Mouse (Mus musculus) right cerebral cortex, postnatal 4 days (tissue): ENCODE results near the gene Akr1a1.

Experiments
- DNase-seq: peaks from one replicate; pipeline ENCODE4 v3.0.0-alpha.2; 2022

Gene Akr1a1

DNA sequence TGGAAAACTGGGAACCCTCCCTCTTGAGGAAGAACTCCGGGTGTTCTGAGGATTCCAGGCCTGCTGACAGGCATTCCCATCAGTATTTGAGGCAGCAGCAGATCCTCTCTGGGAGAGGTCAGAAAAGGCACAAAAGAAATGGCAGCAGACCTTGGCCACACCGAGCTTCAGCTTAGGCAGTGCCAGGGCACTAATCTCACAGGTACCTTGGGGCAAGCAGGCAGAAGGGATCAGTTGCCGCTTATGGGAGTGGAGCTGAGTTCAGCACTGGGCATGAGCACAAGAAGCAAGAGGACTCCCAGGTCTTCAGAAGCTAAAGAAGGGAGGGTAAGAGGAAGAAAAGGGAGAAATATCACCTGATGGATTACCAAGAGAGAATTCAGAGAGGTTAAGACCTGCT lies 6.5 kb upstream of the Akr1a1 start:
- DNase-seq, result no peak

DNA sequence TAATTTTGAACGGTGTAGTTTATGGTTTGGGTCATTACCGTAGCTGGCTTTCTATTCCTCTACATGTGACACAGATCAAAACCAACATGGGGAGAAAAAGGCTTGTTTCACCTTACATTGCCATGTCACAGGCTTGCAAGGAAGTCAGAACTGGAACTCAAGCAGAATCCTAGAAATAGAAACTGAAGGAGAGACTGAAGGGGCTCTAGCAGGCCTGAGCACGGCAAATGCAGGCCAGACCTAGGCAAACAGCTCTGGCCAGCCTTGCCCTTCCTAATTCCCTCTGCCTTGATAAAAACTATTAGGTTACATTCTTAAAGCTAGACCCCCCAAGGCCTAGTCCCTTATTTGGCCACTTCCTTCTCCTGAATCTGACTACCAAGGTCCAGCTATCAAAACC lies 4.2 kb upstream of the Akr1a1 start:
- DNase-seq, result no peak

GRCm38 (mm10) chr4:116655100-116655499 lies 3.6 kb upstream of the Akr1a1 start:
- DNase-seq, result no peak

GRCm38 (mm10) chr4:116653228-116653627 lies 1.7 kb upstream of the Akr1a1 start:
- DNase-seq, result no peak

DNA sequence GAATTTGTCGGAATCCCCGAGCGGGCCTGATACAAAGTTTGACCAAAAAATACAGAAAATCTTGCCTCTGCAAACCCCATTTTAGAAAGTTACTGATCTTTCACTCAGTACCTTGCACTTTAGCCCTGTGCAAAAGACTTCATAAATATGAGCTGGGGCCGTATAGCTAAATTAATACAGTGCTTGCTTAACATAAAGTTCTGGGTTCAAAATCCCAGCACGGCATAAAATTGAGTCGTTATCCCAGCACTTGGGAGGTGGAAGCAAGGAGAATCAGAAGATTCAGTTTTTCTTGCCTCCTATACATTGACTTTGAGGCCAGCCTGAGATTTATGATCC lies 286 bp upstream of the Akr1a1 start:
- DNase-seq, result no peak

DNA sequence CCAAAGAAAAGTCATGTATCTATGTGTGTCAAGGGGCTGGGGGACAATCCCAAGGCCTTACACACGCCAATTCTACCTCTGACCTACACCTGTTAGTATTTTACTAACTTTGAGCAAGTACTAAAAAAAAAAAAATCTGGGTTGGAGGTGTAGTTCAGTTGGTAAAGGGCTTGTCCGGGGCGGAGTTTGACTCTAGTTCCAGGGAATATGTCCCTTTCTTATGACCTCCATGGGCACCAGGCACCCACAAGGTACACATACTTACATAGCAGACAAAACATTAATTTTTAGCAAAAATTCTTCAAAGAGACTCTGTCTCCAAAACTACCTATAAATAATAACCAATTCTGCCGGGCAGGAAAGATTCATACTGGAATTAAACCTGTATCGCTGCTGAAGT lies 1.1 kb downstream of the Akr1a1 start:
- no peak for DNase-seq

GRCm38 (mm10) chr4:116649411-116649810 lies 2.1 kb downstream of the Akr1a1 start:
- DNase-seq, result no peak

- DNase-seq, result no peak
Observed at GRCm38 (mm10) chr4:116645624-116646023, 5.9 kb downstream of the Akr1a1 start.

- peak; percentile 12 for DNase-seq
Observed at GRCm38 (mm10) chr4:116644326-116644725, 7.2 kb downstream of the Akr1a1 start.

DNA sequence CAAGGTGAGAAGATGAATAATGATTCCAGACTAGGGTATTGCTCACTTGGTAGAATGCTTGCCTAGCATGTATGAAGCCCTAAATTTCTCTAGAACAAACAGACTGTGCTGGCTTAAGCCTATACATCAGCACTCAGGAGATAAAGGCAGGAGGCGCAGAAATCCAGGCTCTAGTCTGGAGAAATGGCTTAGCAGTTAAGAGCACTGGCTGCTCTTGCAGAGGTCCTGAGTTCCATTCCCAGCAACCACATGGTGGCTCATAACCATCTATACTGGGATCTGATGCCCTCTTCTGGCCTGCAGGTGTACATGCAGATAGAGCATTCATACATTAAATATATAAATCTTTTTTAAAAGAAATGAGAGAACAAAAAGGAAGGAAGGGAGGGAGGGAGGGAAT lies 9.4 kb downstream of the Akr1a1 start:
- no peak for DNase-seq

DNA sequence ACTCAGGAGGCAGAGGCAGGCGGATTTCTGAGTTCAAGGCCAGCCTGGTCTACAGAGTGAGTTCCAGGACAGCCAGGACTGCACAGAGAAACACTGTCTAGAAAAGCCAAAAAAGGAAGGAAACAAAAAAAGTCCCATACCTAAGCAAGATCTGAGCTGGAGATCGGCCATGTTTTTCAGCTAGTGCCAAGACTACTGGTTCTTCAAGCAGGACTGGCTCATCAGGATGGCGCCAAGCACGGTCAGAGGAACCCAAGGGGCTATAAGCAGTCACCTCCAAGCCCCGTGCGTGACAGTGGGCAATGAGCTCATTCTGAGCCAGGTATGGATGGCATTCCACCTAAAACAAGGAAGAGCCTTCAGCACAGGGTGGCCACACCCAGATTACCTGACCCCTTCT lies 12.7 kb downstream of the Akr1a1 start:
- DNase-seq, result no peak

GRCm38 (mm10) chr4:116635197-116635596 lies 16.3 kb downstream of the Akr1a1 start:
- no peak for DNase-seq

- DNase-seq, result peak; percentile 60
Observed at GRCm38 (mm10) chr4:116627722-116628662, 23.5 kb downstream of the Akr1a1 start, which contains the start of gene Nasp. Gene Nasp, minus strand, starts transcription at chr4:116627941.

- DNase-seq, result peak; percentile 84
Observed at GRCm38 (mm10) chr4:116627359-116627716, 24.1 kb downstream of the Akr1a1 start.

GRCm38 (mm10) chr4:116626658-116627358 lies 24.7 kb downstream of the Akr1a1 start:
- peak; percentile 73 for DNase-seq

DNA sequence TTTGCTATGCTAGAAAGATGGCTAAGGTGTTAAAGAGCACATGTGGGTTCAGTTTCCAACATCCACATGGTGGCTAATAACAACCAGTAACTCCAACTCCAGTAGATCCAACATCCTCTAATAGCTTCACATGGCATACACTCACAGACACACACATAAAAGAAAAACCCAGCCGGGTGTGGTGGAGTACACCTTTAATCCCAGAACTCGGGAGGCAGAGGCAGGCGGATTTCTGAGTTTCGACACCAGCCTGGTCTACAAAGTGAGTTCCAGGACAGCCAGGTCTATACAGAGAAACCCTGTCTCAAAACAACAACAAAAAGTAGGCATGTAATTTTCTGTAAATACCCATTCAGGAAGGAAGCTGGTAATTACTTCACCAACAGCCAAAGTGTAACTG lies 26.6 kb downstream of the Akr1a1 start:
- no peak for DNase-seq

DNA sequence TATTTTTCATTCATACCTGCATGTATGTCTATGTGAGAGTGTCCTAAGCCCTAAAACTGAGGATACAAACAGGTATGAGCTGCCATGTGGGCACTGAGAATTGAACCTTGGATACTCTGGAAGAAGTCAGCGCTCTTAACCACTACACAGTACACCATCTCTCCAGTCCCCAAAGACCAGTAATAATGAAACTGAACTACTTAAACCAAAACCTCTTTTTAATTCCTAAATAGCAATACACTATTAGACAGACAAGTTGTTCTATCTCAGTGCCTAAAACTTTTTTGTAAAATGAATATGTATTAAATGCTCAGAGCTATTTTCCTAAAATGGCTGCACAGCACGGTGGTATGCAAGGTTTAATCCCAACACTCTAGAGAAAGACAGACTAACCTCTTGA lies 36.2 kb downstream of the Akr1a1 start:
- DNase-seq, result no peak

DNA sequence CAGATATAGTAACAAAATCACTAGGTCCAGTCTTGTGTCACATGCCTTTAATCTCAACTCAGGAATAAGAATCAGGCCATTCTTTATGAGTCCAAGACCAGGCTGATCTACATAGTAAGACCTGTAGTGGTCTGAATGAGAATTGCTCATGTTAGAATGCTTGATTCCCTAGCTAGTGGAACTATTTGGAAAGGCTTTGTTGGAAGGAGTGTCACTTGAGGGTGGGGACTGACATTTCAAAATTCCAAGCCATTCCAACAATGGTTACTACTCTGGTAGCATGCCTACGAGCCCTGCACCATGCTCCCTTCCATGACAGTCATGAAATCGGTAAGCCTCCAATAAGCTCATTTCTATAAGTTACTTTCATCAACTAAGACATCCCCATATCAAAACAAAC lies 38.9 kb downstream of the Akr1a1 start:
- no peak for DNase-seq

DNA sequence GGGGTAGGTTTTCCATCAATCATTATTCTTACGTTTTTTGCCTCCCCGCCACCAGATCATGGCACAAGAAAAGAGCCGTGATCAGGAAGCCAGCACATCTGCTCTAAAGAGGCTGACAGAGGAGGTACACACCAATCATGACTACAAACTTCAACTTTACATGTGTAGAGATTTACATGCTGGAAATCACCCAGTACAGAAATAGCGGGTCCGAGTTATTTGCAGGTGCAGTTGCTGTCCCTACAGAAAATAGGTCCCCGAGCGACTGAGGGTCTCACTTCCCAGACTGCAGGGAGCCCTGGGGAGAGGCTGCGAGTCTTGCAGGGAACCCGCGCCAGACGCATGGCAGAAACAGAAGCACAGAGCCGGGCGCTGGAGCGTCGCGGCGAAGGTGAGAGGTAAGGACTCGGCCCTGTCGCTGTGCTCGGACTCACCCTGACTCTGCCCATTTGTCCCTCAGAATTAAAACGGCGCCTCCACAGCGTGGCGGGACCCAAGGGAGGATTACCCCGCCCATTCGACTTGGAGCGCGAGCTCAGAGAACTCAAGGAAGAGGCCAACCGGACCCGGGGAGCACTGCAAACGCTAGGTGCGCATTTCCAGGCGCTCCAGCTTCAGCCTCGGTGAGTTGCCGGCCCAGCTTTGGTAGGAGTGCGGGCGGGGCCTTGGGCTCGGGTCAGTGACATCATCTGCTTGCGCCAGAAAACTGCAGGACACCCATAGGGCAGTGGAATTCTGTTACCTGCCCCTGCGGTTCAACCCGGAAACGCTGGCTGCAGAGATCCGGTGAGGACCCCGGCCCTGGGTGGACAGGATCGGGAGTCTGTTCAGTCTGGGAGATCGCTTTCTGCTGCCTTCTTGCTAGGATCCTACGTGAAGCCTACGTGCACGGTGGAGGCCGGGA lies 54.2 kb downstream of the Akr1a1 start:
- DNase-seq, result peak; percentile 79

DNA sequence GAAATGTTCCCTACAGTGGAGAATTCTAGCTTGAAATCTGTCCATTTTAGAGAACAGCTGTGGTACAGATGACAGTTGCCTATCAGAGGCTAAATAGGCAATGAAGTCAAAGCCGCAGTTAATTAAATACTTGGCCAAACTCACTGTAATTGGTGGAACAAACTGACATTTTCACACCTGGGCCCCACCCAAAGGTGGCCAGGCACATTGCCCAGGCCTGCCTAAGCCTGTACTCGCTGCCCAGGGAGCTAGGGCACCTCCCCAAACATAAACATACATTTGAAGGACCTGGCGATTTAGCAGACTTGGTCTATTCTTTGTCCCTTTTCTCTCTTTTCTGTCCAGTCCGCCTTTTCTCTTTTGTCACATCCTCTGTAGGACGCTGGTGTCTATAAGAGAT lies 55.1 kb downstream of the Akr1a1 start, which contains the start of gene Ccdc17:
Gene Ccdc17, plus strand, starts transcription at position 276 of the 400 bp plus-strand sequence.
- no peak for DNase-seq

GRCm38 (mm10) chr4:116595793-116596192 lies 55.7 kb downstream of the Akr1a1 start:
- DNase-seq, result no peak
